Mouse (Mus musculus) lung, postnatal 10 days (tissue): ENCODE results near the gene Erich6.
A peak's percentile ranks its signal among the peaks of the same experiment; 100 is the strongest.
"Not testable (repeated sequence)": the region's sequence is repeated elsewhere in the genome, so short reads cannot be mapped to it uniquely, and the experiment has no call there.

Experiments
- DNase-seq: peaks from one replicate; pipeline ENCODE4 v3.0.0; 2021

The Erich6 gene

GRCm38 (mm10) chr3:58631693-58632092, 5.3 kb downstream of the Erich6 start:
- DNase-seq = no peak

DNA sequence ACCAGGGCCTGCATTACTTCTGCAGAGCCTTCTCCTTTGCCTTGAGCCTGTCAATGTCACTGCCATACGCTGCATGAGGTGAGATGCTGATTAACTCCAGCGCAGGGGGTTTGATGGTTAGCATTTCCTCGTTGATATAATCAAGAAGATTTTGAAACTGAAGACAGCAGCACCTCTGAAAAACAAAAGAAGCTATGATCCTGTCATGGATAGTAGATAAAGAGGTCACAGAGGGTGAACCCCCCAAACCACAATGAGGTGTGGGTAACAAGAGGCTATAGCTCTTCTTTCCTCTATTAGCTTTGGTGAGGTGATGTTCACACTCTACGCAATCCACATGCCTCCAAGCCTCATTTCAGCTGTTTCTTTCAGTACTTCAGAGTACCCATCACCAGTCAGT, 12.0 kb downstream of the Erich6 start:
- no peak for DNase-seq

DNA sequence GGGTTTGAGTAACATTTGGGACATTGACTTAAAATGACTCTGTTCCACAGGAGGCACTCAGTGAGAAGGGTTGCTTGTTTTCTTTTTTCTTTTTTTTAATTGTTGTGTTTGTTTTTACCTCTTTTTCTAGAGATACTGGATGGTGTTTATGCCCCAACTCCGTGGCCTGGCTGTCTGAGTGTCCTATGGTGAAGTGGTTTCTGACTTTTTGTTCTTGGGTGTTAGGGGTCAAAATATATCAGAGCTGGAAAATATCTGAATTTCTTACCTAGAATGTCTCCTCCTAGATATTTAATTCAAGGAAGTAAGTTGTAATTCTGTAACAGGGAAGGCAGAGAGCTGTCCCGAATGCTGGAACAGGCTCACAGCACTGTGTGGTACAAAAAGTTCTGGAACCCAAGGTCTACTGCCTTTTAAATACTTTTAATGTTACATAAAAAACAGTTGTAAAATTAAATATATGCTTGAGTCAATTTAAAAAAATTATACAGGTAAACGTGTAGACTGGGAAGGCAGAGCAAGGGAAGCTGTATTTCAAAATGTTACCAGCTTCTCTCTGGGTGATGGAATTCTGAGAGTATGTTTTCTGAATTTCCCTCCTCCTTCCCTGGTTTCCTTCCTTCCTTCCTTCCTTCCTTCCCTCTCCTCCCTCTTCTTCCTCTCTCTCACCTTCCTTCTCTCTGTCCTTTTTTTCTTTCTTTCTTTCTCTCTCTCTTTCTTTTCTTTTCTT, 14.2 kb downstream of the Erich6 start:
- DNase-seq = no peak

GRCm38 (mm10) chr3:58621066-58621465, 15.9 kb downstream of the Erich6 start:
- no peak for DNase-seq

DNA sequence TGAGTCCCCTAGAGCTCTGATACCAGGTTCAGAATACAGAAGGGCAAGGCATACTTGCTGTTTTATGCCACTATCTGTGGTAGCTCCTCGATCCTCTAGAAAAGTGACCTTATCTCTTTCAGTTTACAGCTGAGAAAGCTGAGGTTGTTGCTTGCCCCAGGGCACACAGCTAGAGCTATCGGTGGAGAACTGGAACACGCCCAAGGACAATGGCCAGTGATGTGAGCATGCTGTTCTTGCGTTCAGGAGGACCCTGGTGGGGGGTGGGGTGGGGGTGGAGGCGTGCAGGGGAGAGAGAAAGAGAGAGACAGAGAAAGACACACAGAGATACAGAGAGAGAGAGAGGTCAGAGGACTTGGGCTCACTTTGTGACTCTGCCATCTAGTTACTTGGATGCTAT, 27.0 kb downstream of the Erich6 start:
- no peak for DNase-seq

DNA sequence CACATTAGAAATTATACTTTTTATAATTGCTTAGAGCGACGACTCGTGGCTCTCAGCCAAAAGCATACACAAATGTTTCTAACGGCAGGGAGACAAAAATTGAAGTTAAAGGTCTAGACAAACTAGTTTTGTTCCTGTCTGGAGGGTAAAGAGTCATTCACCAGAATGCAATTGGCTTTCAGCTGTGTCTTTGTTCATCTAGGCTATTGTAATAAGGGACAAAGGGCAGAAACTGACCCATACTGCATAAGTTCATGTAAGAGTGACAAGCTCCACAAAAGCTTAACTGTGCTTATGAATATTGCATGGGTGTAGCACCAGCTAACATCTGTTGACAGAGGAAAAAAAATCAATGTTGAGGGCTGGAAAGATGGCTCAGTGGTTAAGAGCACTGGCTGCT, 28.5 kb downstream of the Erich6 start:
- DNase-seq = no peak

DNA sequence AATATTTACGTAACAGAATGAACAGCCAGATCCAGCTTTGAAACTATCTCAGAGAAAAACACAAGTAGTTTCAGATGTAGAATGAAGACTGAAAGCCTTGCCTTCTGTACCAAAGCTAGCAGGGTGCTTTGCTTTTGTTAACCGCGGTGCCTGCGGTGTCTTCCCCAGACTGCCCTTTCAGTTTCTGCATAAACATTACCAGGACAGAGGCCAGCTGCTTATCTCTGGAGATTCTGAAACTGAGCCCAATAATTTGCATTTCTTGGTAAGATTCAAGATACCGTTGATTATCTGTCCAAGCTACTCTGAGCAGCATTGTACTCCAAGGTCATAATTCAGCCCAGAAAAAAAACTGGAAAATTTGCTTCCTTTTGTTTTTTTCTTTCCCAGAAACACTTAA, 43.4 kb downstream of the Erich6 start:
- DNase-seq = no peak

GRCm38 (mm10) chr3:58592666-58593065, 44.3 kb downstream of the Erich6 start:
- not testable (repeated sequence) for DNase-seq

DNA sequence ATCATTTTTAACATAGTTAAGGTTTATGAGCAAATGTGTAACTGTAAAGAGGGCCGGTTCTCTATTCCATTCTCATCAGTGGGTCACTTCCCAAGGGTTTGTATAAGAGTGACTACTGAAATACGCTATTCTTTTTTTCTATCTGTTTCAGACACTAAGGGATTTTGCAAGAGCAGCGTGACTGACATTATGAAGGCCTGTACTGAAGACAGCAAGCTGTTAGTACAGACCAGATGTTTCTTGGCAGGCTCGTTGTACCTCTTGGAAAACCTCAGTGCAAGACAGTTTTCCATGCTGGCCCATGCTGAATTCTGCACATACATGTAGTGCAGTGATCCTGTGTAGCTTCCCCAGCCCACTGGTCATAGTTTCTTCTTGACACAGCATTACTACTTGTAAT, 46.5 kb downstream of the Erich6 start:
- peak; percentile 3 for DNase-seq

- DNase-seq = no peak
Observed at GRCm38 (mm10) chr3:58582788-58583426, 54.1 kb downstream of the Erich6 start.

- no peak for DNase-seq
Observed at GRCm38 (mm10) chr3:58582297-58582696, 54.7 kb downstream of the Erich6 start.

- DNase-seq = no peak
Observed at GRCm38 (mm10) chr3:58581530-58581929, 55.5 kb downstream of the Erich6 start.

DNA sequence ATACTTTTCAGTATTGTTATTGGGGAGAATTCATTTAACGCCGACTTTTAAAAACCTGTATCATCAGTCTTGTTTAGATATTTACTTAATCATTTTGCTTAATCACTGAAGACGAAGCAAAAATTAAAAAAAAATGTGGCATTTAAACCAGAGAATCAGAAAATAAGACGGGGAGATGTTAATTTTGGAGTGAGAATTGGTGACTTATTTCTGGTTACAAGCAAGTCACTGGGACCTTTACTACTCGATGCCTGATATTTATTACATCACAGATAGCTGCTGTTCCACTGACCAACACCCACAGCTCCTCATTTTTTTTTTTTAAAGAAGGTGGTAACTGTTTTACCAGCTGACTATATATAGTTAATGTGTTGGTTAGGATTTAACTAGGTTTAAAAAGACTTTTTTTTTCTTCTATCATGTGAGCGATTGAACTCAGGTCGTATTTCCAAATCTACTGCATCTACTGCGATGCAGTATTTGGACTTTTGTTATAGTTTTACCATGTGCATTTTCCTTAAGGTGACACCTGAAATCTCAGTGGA, 59.4 kb downstream of the Erich6 start:
- no peak for DNase-seq

DNA sequence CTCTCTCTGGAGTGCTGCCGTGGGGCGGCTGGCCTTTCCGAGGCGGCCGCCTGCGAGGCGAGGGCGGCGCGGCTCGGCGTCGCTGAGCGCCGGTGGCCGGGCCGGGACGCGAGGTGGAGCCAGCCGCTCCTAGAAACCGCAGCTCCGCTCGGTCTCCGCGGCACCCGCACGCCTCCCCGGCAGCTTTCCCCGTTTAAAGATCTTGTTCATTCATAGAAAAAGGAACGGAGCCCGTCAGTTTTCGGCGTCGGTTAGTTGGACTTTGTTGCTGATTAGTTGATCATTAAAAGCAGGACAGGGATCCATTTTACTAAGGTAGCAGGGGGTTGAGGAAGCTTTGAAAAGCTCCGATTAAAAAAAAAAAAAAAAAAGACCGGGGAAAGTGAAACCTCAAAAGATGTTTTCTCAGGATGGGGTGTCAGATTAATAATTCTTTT, 59.9 kb downstream of the Erich6 start:
- DNase-seq = peak; percentile 43

DNA sequence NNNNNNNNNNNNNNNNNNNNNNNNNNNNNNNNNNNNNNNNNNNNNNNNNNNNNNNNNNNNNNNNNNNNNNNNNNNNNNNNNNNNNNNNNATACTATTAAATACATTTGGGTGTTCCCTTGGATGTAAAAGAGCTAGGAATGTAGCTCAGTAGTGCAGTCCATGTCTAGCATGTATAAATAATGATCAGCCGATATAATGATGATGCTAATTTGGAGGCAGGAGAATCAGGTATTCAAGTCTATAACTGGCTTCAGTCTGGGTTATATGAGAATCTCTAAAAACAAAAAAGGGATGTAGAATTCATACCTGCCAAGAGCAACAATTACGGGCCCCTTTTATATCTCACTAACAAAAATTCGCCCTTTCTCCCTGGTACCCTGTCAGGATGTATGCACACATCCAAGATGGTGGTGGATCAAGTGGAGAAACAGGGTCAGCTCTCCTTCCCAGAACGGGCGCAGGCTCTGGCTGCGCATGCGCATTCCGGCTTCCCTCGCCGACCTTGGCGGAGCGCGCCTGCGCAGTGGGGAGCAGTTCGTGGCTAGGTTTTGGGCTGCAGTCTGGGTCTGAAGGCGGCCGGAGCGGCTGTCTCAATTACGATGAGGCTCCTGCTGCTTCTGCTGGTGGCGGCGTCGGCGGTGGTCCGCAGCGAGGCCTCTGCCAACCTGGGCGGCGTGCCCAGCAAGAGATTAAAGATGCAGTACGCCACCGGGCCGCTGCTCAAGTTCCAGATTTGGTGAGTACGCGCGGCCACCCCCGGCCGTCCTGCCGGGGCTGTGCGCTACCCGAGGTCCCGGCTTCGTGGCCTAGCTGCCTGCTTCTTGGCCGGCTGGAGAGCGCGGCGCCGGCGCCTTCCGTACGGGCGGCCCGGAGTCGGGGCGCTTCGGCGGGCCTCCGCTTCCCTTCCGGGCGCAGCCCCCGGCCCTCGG, 60.6 kb downstream of the Erich6 start, which contains the start of gene Selenot:
Gene Selenot, plus strand, starts transcription at position 500 of the 930 bp plus-strand sequence.
- peak; percentile 96 for DNase-seq

GRCm38 (mm10) chr3:58570821-58571220, 66.2 kb downstream of the Erich6 start:
- DNase-seq = no peak
